Mouse (Mus musculus) embryo, embryonic 10.5 days (tissue): ENCODE data around the gene BC100530.
"Not testable (repeated sequence)": the region's sequence is repeated elsewhere in the genome, so short reads cannot be mapped to it uniquely, and the experiment has no call there.

ENCODE experiments used
- DNase-seq: peaks from one replicate; pipeline ENCODE4 v3.0.0-alpha.2; 2015; ENCODE audit warnings: low spot score

The BC100530 gene

DNA sequence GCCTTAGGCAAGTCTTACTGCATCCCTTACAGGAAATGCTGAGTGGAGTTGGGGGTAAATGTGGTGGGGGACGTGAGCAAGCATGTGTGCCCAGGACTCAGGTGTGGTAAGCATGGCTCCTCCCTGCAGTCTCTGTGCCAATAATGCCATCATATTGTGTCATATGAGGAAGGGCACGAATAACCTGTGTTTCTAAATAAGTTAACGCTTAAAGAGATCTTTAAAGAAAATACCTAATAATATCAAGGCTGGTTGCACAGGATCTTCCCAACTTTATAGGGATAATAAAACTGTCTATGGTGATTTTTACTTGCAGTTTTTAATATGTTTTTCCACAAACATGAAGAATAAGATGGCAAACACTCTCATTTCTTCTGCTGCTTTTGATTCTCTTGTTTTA is at the start of gene BC100530:
TSS of gene BC100530 (minus strand) at position 101 of the 400 bp plus-strand sequence.
- DNase-seq = not testable (repeated sequence)

DNA sequence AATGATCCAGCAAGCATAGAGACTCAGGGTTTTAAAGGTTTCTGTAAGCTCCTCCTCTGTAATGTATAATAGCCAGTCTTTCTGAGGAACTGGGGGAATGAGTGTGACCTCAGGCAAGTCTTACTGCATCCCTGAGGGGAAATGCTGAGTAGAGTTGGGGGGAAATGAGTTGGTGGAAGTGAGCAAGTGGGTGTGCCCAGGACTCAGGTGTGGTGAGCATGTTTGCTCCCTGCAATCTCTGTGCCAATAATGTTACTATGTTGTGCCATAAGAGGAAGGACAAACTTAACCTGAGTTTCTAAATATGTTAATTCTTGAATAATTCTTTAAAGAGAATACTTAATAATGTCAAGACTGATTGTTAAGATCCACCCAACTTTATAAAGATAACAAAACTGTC is 40.8 kb upstream of the BC100530 start, which contains the start of gene Stfa2:
TSS of gene Stfa2 (minus strand) at position 101 of the 400 bp plus-strand sequence.
- DNase-seq = no peak

DNA sequence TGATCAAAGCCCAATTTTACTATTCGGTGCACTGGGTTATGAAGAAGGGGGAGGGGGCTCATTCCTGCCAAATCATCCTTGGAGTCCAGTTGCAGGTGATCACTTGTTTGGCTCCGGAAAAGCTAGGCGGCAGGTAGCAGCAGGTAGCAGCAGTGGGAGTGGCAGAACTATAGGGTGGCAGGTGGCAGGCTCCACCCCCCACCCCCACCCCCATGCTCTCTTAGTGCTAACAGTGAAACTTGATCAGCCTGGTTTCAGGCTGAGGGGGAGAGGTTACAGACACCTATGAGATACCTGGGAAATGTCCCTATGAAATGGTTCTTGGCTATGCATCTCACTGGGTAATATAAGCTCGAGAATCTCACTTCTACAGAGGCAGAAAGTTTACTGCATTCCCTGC is 21.5 kb upstream of the BC100530 start:
- peak; percentile 0 for DNase-seq

DNA sequence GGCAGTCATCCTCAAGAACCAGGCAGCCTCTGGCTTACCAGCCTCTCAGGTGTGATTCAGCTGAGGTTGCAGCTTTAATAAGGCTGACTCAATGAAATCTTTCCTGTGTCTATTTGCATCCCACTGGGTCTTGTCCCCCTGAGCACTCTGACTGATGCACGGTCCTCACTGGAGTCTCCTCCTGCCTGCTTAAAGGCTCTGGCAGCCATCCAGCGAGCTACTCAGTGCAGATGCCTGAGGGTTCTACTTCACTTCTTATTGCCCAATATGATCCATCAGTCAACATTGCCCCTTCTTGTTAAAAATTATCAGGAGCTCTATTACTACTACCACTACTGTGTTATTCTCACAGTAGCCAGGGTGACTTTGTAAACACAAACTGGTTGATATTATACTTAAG is 30.4 kb downstream of the BC100530 start:
- no peak for DNase-seq

DNA sequence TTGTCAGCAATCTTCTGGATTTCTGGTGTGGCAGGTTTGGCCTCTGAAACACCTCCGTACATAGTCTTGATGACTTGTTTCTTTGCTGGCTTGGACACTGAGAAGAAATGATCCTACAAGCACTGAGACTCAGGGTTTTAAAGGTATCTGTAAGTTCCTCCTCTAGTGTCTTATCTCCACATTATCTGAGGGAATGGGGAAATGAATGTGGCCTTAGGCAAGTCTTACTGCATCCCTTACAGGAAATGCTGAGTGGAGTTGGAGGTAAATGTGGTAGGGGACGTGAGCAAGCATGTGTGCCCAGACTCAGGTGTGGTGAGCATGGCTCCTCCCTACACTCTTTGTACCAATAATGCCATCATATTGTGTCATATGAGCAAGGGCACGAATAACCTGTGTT is 33.3 kb downstream of the BC100530 start, which contains the start of gene BC117090:
TSS of gene BC117090 (minus strand) at position 101 of the 400 bp plus-strand sequence.
- no peak for DNase-seq

DNA sequence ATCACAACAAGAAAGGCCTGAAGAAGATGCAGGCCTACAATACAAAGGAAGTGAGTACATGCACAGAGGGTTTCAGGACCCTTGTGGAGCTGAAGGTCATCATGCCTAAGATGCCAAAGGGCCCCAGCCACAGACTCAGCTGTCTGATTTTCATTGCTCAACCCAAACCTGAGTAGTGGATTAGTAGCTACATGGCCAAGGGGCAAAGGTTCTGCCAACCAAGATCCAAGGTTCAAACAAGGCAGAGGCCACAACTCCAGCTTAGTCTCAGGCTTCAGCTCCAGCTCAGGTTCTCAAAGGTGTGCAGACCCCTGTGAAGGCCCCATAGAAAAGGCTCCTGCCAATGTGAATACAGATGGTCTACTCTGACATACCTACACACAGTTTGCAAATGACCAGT is 48.3 kb downstream of the BC100530 start:
- DNase-seq = no peak

DNA sequence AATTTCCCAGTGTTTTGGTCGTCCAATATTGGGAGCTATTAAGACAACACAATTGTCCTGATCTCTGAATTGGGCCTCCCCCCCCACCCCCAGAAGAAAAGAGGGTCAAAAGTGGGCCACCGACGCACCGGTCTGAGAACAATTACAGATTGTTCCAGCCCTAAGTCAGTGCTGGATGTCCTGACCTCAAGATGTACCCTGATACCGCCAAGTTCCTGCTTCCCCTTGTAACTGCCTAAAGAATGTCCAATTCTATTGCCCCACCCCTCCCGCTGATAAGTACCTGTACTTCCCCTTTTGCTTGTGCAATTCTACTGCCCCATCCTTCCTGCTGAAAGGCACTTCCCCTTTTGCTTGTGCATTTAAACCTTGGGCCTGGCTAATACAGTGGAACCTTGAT is 51.4 kb downstream of the BC100530 start:
- not testable (repeated sequence) for DNase-seq
